In genomic region chr11:94580111-94580740, GRCm38 (mm10) we compare ENCODE assay signal across 31 mouse cellular contexts. TPM values are rescaled to one million over a fixed set of nuclear protein-coding genes. Genes with fewer than 3 reads are reported as not detected.
DNase-seq lines count a peak whose midpoint lies in the region; ATAC-seq and TF ChIP-seq lines count a peak whose summit lies in the region.
"Had no signal": no experiment of that assay in that cellular context is flagged by ENCODE, and none has a peak within 500 bp of the region (broad histone marks: within the 10 kb centered on the region; RNA-seq: fewer than 3 reads in every experiment).

No protein-coding gene starts in this region.

- WGBS in intestine, embryonic 15.5 days, result 65% methylated on average over 5 of the region's 5 CpGs
- WGBS in intestine, postnatal 0 days, result 54% methylated on average over 5 of the region's 5 CpGs

- 0 out of 2 replicates have a peak overlapping the region, but pooled peaks have one; percentile 9 for H3K27ac ChIP-seq in intestine, embryonic 15.5 days
- no peak overlapping the region; the same call in 1 of the 2 replicates for H3K27ac ChIP-seq in intestine, postnatal 0 days (ENCODE audit: low read depth, low read length)
- H3K27ac ChIP-seq: embryonic facial prominence, embryonic 13.5 days; embryonic facial prominence, embryonic 15.5 days; forebrain, embryonic 13.5 days; forebrain, embryonic 15.5 days had no signal

- ATAC-seq in intestine, embryonic 15.5 days, result peak; percentile 70
- peak; percentile 39 for ATAC-seq in intestine, postnatal 0 days
- ATAC-seq: activated CD4-positive, CD25-positive, alpha-beta regulatory T cell, adult 4 months; CD4-positive, CD25-positive, alpha-beta regulatory T cell, adult 4 months; forebrain, embryonic 13.5 days; forebrain, embryonic 15.5 days; forebrain, postnatal 0 days; Patski had no signal

- H3K4me3 ChIP-seq in intestine, embryonic 15.5 days (replicated peaks), result no peak overlapping the region
- H3K4me3 ChIP-seq in intestine, postnatal 0 days (ENCODE audit: low read depth, low read length), result no peak overlapping the region
- H3K4me3 ChIP-seq: embryonic facial prominence, embryonic 13.5 days; embryonic facial prominence, embryonic 15.5 days; erythroblast, embryonic 14.5 days; forebrain, embryonic 13.5 days; forebrain, embryonic 15.5 days had no signal

- no peaks in the 10 kb centered on the region for H3K9me3 ChIP-seq in intestine, embryonic 15.5 days
- H3K9me3 ChIP-seq in intestine, postnatal 0 days (ENCODE audit: control insufficient read depth), result no peaks in the 10 kb centered on the region
- H3K9me3 ChIP-seq: embryonic facial prominence, embryonic 13.5 days; embryonic facial prominence, embryonic 15.5 days; forebrain, embryonic 13.5 days; forebrain, embryonic 15.5 days; G1E had no signal

- TF ChIP-seq CTCF in intestine, postnatal 0 days (IDR thresholded peaks at IDR 0.05; ENCODE audit: low read depth), result no peak

- no peaks in the 10 kb centered on the region for H3K36me3 ChIP-seq in intestine, embryonic 15.5 days
- H3K36me3 ChIP-seq in intestine, postnatal 0 days (ENCODE audit: control insufficient read depth, insufficient read depth), result no peaks in the 10 kb centered on the region
- H3K36me3 ChIP-seq: embryonic facial prominence, embryonic 15.5 days; forebrain, embryonic 15.5 days; G1E had no signal

- H3K9ac ChIP-seq in intestine, embryonic 15.5 days, result no peak overlapping the region
- H3K9ac ChIP-seq in intestine, postnatal 0 days (ENCODE audit: low read depth, low read length), result no peak overlapping the region
- H3K9ac ChIP-seq: embryonic facial prominence, embryonic 13.5 days; embryonic facial prominence, embryonic 15.5 days; forebrain, embryonic 13.5 days; forebrain, embryonic 15.5 days; forebrain, postnatal 0 days had no signal

- no peaks in the 10 kb centered on the region for H3K4me1 ChIP-seq in intestine, embryonic 15.5 days (replicated peaks)
- H3K4me1 ChIP-seq in intestine, postnatal 0 days (replicated peaks; ENCODE audit: control insufficient read depth, insufficient read depth, low read length), result no peaks in the 10 kb centered on the region; the same call in 1 of the 2 replicates
- H3K4me1 ChIP-seq: embryonic facial prominence, embryonic 15.5 days; forebrain, embryonic 13.5 days; forebrain, embryonic 15.5 days had no signal

- peak; percentile 47 for DNase-seq in ES-CJ7 (ENCODE audit: low read depth, low spot score)
- peak; percentile 86 for DNase-seq in R1 (ENCODE audit: low read depth, low spot score)
- DNase-seq in urinary bladder, postnatal 4 days (ENCODE audit: low spot score in 2 of 2), result no peak
- DNase-seq in cerebellum, adult 8-10 months, result no peak
- DNase-seq in gastrocnemius, postnatal 36 days, result no peak
- DNase-seq: adrenal gland, adult 8-10 months; adrenal gland, postnatal 14 days; adrenal gland, postnatal 36 days; B cell, adult 2 months; cerebellum, adult 11-12 months; cerebellum, adult 2 months; cerebellum, adult 9-11 months; cerebellum, postnatal 14 days; cerebellum, postnatal 36 days; embryo, embryonic 11 days; forebrain, postnatal 0 days had no signal

- intact Hi-C loops in gastrocnemius, postnatal 36 days (cut with DNase I), result no loop called here

- no peak overlapping the region for H3K4me2 ChIP-seq in intestine, embryonic 15.5 days (replicated peaks)
- H3K4me2 ChIP-seq in intestine, postnatal 0 days (replicated peaks; ENCODE audit: low read depth), result no peak overlapping the region
- H3K4me2 ChIP-seq: embryonic facial prominence, embryonic 13.5 days; embryonic facial prominence, embryonic 15.5 days; forebrain, embryonic 13.5 days; forebrain, embryonic 15.5 days had no signal

- H3K27me3 ChIP-seq in intestine, embryonic 15.5 days (replicated peaks), result no peaks in the 10 kb centered on the region
- no peaks in the 10 kb centered on the region for H3K27me3 ChIP-seq in intestine, postnatal 0 days (replicated peaks; ENCODE audit: control insufficient read depth, insufficient read depth, low read length)
- H3K27me3 ChIP-seq: CH12.LX; embryonic facial prominence, embryonic 13.5 days; embryonic facial prominence, embryonic 15.5 days; forebrain, embryonic 13.5 days; forebrain, embryonic 15.5 days; Patski had no signal

RNA-seq across cellular contexts. Expression of gene Chad, which starts 15.4 kb away (rescaled TPM):
- 1.0 and 1.4 TPM in 2 replicates for polyA plus RNA-seq in intestine, embryonic 15.5 days (2015; fragmentation: Nextera tagmentation; extraction: Ambion mirVana)
- polyA plus RNA-seq in intestine, postnatal 0 days (2015; fragmentation: Nextera tagmentation; extraction: Ambion mirVana), result 1.9 and 3.3 TPM in 2 replicates
- total RNA-seq in gastrocnemius, postnatal 36 days (2021), result 10 to 100 TPM; 14.7 to 16.3 TPM
- total RNA-seq: adrenal gland, adult 18-20 months; adrenal gland, postnatal 14 days; adrenal gland, postnatal 36 days; common myeloid progenitor, adult 5-6 weeks; forebrain, postnatal 0 days had no signal
- polyA plus RNA-seq: erythroblast, embryonic 14.5 days; forebrain, embryonic 11.5 days; G1E had no signal

RNA-seq across cellular contexts. Expression of gene Acsf2, which starts 21.4 kb away (rescaled TPM):
- polyA plus RNA-seq in intestine, embryonic 15.5 days (2015; fragmentation: Nextera tagmentation; extraction: Ambion mirVana), result 3.0 and 4.2 TPM in 2 replicates
- polyA plus RNA-seq in intestine, postnatal 0 days (2015; fragmentation: Nextera tagmentation; extraction: Ambion mirVana), result 6.3 and 6.7 TPM in 2 replicates
- total RNA-seq in gastrocnemius, postnatal 36 days (2021), result 1 to 10 TPM; 2.1 to 3.1 TPM

RNA-seq across cellular contexts. Expression of gene Rsad1, which starts 31.2 kb away (rescaled TPM):
- polyA plus RNA-seq in intestine, embryonic 15.5 days (2015; fragmentation: Nextera tagmentation; extraction: Ambion mirVana), result 2.8 and 3.4 TPM in 2 replicates
- 1.2 and 1.8 TPM in 2 replicates for polyA plus RNA-seq in intestine, postnatal 0 days (2015; fragmentation: Nextera tagmentation; extraction: Ambion mirVana)
- 1 to 10 TPM; 3.3 to 3.9 TPM for total RNA-seq in gastrocnemius, postnatal 36 days (2021)
- polyA plus RNA-seq: erythroblast, embryonic 14.5 days had no signal

RNA-seq across cellular contexts. Expression of gene Lrrc59, which starts 49.3 kb away (rescaled TPM):
- polyA plus RNA-seq in intestine, embryonic 15.5 days (2015; fragmentation: Nextera tagmentation; extraction: Ambion mirVana), result 232 and 251 TPM in 2 replicates
- polyA plus RNA-seq in intestine, postnatal 0 days (2015; fragmentation: Nextera tagmentation; extraction: Ambion mirVana), result 165 and 172 TPM in 2 replicates
- total RNA-seq in gastrocnemius, postnatal 36 days (2021), result 10 to 100 TPM; 31.3 to 31.4 TPM

RNA-seq across cellular contexts. Expression of gene Mycbpap, which starts 58.7 kb away (rescaled TPM):
- 2.0 and 2.2 TPM in 2 replicates for polyA plus RNA-seq in intestine, embryonic 15.5 days (2015; fragmentation: Nextera tagmentation; extraction: Ambion mirVana)
- polyA plus RNA-seq in intestine, postnatal 0 days (2015; fragmentation: Nextera tagmentation; extraction: Ambion mirVana), result 0.94 and 1.7 TPM in 2 replicates
- total RNA-seq in gastrocnemius, postnatal 36 days (2021), result not detected
- total RNA-seq: G1E had no signal
- polyA plus RNA-seq: activated CD4-positive, CD25-positive, alpha-beta regulatory T cell, adult 4 months; CD4-positive, CD25-positive, alpha-beta regulatory T cell, adult 4 months; erythroblast, embryonic 14.5 days; G1E had no signal

Comparison
In these comparisons a context has a peak if more than half of its experiments do, and no peak if none do; other contexts are left out.
1. DNase-seq: peak in ES-CJ7 (single experiment) and R1 (single experiment); none in urinary bladder, postnatal 4 days (0 of 2), cerebellum, adult 8-10 months (single experiment) and gastrocnemius, postnatal 36 days (0 of 2).